Mouse (Mus musculus) mouse embryonic stem cell (cell line): Measurements from ENCODE around the gene Sapcd1.
"Not testable (repeated sequence)": the region's sequence is repeated elsewhere in the genome, so short reads cannot be mapped to it uniquely, and the experiment has no call there.

Experiments
- in situ Hi-C, 2 experiments: fragments of 300-500 bp; cut with MboI; formaldehyde crosslinking; loops; 1 replicate in 1 of 2; 3 replicates in 1 of 2; pipeline ENCODE4 v1.14.3; 2019 to 2020; ENCODE audit warnings: low sequenced_read_pairs in 2 of 2, low pct_unique_long_range_greater_than_20kb in 1 of 2, mixed read lengths in 1 of 2; ENCODE audit not compliant: unreplicated experiment in 1 of 2

Sapcd1 gene

DNA sequence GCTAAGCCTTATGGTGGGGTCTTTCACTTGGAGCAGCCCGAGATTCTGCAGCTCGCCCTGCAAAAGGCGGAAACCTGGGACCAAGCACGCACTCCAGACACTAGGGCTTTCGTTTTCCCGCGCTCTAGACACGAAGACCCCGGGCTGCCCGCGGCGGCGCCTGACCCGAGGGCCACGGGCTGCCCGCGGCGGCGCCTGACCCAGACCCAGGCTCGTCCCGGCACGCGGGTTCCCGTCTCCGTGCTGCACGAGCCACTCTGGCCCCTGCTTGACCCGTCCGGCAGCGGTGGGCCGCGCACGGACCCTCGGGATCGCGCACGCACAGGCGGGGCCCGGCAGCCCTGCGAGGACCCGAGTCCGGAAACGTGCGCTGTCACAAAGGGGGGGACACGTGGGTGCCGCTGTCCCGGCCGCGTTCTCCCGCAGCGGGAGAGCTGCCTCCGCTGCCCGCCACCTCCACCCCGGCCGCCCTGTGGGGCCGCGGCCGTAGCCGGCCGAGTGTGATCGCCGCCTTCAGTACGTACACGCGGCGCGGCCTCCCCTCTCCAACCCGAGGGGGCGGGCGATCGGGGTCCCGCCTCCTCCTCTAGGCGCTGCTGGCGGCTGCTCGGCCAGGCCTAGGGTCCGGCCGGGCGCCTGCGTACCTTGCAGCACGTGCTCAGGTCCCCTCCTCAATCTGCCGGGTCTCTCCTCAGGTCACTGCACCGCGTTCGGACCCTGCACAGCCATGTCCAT, 26.9 kb downstream of the Sapcd1 start, which contains the start of gene Vars:
Gene Vars (plus strand): TSS at position 271 of the 735 bp plus-strand sequence.
- in situ Hi-C loops, result loop anchor here in 1 of 2 experiments (10.0 kb wide), 1 partner anchor 114 kb away; the partner anchor contains the start of gene Ly6g5b

DNA sequence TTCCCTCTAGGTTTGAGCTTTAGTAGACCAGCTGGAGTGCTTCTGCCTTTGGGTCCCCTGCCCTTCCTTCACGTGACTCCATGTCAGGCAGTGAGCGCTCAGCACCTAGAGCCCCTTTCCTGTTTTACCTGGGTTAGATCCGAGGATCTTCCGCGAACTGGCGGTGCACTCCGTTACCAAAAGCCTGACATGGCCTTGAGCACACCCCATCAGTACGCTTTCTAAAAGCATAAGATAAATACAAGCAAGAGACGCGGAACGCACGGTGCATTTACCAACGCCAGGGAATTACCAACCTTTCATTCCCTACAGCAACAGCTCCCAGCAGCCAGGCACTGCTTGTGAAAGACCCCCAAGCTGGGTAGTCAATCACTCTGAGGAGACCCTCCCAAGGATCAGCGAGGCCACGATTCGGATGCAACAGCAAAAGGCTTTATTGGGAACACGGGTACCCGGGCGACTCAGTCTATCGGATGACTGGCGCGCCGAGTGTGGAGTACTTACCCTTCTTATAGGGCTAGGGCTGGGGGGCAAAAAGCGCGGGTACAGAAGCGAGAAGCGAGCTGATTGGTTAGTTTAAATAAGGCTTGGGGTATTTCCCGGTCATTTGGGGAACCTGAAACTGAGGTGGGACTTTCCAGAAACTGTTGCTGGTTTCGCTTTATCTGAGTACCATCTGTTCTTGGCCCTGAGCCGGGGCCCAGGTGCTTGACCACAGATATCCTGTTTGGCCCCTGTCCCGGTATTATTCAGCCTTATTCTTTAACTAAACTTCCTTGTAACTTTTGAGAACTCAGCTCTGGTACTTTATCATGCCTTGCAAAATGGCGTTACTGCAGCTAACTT, 27.7 kb downstream of the Sapcd1 start:
- in situ Hi-C loops, result loop anchor here in 1 of 2 experiments (10.0 kb wide), 1 partner anchor 115 kb away; the partner anchor contains the start of gene Ly6g5b

DNA sequence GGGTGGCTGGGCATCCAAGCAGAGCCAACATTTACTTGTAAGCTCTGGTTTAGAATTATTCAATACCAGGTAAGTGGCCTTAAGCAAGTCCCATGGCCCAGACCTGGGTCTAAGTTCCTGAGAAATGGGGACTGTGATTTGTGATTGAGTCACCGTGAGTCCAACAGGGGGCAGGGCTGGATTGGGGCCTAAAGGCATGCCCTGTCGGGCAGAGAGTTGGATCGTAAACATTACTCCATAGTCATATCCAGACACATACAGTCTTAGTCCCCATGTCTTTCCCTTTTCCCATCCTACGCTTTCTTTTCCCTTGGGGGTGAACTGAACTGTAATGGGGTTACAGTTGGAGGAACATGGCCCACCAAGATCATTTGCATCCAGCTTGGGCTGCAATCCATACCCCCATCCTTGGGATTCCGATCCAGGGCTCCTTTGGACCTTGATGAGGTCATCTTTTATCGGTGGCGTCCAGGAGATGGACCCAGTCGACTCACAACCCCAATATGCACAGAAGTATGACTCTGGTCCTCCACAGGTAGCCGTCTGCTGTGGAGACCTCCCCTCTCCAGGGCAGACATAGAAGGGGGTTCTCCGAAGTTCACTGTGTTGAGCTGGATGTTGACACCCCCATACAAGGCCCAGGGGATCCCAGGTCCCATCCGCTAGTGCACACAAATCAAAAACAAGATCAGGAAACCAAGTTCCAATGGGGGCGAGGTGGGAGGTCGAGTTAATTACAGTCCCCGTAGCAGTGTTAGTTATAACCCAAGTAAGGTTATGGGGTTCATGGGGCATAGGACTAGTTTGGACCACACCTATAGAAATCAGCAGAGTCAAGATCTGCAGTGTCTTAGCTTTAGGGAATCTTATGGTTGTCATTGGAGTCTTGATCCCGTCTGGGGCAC, 29.0 kb downstream of the Sapcd1 start:
- in situ Hi-C loops, result no loop called here

DNA sequence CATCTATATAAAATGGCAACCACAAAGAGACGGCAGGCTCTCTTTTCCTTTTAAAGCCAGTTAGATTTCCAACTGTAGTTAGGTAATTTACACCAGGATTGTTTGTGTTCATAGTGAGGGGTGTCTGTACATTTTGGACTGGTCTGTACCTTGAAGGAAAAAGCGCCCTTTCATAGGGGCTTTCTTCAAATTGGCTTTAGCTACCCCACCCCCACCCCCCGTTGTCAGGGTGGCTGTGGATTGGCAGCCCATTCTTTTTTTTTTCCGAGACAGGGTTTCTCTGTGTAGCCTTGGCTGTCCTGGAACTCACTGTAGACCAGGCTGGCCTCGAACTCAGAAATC, 30.7 kb downstream of the Sapcd1 start:
- in situ Hi-C loops, result no loop called here

DNA sequence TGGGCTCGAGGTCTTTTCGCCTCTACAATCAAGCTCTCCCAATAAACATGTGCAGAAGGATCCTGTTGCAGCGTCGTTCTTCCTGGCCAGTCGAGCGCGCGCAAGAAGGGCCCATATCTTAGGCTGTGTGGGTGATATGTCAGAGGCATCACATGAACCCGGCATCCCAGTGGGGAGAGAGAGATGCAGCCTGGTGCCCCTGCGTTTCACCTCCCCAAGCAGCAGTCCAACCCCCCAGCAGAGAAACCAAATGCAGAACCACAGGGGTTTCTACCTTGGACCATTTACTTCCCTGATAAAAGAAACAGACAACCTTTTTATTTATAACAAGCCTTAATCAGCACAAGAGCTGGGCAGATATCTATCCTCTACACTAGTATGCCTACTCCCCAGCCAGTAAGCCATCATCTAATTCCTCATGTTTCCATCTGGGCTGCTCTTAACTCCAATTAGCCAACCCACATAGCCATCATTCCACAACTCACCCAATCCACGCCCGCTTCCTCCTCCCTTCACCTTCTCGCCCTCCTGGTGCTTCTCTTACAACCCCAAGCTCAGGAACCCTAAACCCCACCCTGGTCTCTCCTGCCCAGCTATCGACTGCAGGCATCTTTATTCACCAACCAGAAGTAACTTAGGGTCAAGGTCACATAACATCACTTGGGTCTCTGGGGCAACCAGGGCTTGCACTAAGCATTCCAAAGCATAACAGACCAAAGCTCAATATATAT, 31.2 kb downstream of the Sapcd1 start:
- in situ Hi-C loops, result no loop called here

DNA sequence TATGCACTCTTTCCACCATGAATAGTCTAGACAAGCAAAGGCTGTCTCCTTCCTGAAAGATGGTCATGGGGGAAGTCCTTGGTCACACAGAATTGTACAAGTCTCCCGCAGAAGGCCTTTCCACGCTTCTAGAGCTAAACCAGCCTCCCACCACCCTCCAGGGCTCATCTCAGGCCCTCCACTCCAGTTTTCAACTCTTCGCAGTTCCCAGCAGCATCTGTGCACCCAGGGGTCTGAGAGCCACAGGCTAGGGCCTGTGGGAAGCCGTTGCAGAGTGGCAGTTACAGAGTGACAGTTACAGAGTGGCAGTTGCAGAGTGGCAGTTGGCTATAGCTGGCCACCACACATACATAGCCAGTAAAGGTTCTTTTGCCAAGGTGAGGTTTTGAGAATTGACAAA, 31.9 kb downstream of the Sapcd1 start:
- in situ Hi-C loops, result not testable (repeated sequence)

DNA sequence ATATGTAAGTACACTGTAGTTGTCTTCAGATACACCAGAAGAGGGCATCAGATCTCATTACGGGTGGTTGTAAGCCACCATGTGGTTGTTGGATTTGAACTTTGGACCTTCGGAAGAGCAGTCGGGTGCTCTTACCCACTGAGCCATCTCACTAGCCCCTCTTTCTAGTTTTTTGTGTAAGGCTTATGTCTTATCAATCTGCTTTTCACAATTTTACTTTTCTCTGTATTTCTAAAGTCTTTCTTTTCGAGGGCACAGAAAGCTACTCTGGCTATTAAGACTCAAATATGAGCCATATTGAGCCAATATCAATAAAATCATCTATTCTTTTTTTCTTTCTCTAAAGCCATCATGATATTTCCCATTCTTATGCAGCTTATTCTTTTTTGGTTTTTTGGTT, 32.6 kb downstream of the Sapcd1 start:
- in situ Hi-C loops, result not testable (repeated sequence)

DNA sequence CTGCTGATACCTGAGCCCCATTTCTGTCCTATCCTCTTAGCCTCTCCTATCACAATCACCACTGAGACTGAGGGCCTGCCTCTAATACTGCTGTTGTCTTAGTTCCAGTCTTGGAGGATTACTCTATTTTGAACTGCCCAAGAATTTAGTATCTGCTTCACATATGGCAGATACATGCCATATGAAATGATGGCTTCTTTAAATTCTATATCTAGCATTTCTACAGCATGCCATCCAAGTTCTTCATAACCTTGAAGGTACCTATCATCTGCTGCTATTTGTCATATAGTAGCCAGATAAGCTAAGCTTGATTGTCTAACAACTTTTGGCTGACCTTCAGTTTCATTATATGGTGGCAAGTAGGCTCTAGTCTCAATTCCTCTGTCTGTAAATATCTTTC, 33.1 kb downstream of the Sapcd1 start:
- in situ Hi-C loops, result no loop called here

DNA sequence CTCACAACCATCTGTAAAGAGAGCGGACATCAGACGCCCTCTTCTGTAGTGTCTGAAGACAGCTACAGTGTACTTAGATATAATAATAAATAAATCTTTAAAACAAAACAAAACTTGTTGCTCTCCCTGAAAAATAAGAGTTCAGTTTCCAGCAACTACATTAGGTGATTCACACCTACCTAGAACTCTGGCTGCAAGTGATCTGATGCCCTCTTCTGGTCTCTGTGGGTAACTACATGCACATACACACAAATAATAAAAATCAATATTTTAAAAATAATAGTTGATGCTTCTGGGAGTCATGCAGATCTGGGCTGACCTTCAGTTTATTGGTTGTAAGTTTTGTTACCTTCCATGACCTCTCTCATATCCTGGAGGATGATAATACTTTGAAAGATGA, 43.6 kb downstream of the Sapcd1 start:
- in situ Hi-C loops, result no loop called here

DNA sequence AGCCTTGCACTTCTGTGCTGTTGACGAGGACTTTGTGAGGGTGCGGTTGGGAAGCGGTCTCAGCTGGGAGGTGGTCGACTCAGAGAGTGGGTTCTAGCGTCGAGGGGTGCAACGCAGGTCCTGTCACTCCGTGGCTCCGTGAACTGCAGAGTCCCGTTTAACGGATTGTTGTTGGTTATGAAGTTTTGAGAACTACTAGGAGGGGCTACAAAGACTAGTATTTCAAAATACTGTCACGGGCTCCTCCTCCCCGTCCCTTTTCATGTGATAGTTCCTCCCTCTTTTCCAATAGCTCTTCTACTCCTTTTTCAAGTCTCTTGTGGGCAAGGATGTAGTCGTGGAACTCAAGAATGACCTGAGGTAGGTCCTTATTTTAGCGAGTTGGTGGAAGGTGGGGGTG, 45.5 kb downstream of the Sapcd1 start:
- in situ Hi-C loops, result no loop called here

DNA sequence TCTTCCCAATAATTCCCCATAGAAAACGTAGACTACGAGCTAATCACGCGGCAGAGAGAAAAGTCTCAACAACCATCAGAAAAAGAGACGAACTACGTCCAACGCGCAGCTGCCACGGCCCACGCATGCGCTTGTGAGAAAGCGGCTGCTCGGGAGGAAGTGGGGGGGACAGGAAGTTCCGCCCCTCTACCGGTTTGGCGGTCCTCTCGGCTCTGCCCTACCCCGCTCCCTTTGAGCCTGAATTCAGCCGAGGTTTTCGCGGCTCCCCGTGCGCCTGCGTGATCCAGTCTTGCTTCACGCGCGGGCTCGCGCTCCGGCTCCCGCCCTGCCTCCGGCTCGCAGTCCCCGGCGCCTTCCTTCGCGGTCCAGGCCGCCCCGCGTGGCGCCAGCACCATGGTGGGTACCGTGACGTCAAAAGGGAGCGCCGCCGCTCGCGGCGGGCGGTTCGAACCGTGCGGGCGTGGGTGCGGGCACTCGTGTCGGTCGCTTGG, 46.1 kb downstream of the Sapcd1 start, which contains the start of gene Lsm2:
Gene Lsm2 (plus strand): TSS at position 173 of the 491 bp plus-strand sequence.
- in situ Hi-C loops, result no loop called here

DNA sequence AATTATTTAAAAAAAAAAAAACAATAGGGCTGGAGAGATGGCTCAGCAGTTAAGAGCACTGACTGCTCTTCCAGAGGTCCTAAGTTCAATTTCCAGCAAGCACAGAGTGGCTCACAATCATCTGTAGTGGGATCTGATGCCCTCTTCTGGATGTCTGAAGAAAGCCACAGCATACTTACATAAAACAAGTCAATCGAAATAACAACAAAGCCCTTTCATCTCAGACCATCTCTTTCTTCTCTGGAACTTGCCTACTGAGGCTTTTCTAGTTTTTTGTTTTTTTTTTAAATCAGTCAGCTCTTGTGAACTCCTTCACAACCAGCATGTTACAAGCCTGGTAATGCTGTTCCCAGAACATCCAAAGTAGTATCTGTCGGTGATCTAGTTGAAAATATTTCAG, 47.2 kb downstream of the Sapcd1 start:
- in situ Hi-C loops, result no loop called here

DNA sequence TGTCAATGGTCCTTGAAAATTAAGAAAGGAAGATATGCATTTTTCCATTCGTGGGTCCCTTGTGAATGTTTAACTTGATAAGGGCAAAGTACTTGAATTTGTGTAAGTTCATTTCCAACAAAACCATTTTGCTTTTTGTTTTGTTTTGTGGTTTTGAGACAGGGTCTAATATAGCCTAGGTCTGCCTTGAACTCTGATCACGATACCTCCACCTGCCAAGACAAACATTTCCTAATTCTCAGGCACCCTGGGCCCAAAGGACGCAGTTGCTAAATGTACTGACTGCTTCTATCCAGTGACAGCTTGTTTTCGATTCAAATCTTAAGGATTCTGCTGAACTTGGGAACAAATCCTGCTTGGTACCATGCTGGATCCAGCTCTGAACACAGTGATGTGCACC, 48.2 kb downstream of the Sapcd1 start:
- in situ Hi-C loops, result no loop called here

DNA sequence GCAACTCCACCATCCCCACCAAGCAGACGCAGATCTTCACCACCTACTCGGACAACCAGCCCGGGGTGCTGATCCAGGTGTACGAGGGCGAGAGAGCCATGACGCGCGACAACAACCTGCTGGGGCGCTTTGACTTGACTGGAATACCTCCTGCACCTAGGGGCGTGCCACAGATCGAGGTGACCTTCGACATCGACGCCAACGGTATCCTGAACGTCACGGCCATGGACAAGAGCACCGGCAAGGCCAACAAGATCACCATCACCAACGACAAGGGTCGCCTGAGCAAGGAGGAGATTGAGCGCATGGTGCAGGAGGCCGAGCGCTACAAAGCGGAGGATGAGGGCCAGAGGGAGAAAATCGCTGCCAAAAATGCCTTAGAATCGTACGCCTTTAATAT, 49.6 kb downstream of the Sapcd1 start:
- in situ Hi-C loops, result no loop called here

DNA sequence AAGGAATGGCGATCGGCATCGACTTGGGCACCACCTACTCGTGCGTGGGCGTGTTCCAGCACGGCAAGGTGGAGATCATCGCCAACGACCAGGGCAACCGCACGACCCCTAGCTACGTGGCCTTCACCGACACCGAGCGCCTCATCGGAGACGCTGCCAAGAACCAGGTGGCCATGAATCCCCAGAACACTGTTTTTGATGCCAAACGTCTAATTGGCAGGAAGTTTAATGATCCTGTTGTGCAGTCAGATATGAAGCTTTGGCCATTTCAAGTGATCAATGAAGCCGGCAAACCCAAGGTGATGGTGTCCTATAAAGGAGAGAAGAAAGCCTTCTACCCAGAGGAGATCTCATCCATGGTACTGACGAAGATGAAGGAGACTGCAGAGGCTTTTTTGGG, 50.8 kb downstream of the Sapcd1 start:
- in situ Hi-C loops, result no loop called here
